ENCODE assay signal across 8 mouse cellular contexts in the genomic region with DNA sequence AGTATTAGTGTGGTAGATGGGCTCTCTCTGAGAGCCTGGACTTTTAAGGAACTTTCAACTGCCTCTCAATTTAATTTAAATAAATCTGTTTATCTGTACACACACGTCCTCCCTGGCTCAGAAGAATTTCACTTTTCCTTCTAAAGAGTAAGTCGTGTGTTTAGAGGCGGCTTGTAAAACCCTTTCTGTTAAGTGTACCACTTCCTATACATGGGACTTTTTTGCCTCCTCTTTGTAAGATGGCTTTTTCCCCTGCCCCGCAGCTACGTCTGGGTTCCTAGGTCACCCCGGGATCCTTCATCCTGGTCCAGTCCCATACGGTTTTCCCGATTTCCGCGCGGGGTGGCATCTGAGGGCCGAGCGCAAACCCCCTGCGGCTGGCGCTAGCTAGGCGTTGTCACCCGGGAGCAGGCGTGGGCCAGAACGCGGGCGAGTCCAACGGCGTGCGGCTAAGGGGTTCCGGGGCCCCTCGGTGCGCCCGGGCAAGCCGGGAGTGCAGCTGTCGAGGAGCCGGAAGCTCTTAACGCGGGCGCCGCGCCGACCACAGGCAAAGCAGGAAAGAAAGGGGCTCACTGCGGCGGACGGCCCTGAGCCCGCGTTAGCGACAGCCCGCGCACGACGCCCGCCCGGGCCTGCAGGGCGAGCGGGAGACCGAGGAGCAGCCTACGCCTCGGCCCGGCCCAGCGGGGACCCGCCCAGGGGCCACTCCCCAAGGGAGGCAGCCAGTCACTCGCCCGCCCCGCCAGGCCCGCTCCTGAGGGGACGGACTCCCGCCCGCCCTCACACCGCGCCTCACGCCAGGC. TPM values are rescaled to one million over a fixed set of nuclear protein-coding genes. Genes with fewer than 3 reads are reported as not detected.
DNase-seq lines count a peak whose midpoint lies in the region; ATAC-seq and TF ChIP-seq lines count a peak whose summit lies in the region.

No protein-coding gene starts in this region.

- peaks cover 8% of the 10 kb centered on the region for H3K36me3 ChIP-seq in hindbrain, embryonic 16.5 days (ENCODE audit: control insufficient read depth, insufficient read depth, low read length)

- TF ChIP-seq CTCF in left cerebral cortex, adult 2 months (IDR thresholded peaks at IDR 0.05) = no peak

- peak overlapping the region; percentile 99 for H3K27ac ChIP-seq in hindbrain, embryonic 16.5 days (ENCODE audit: low read depth, low read length)
- peak overlapping the region; percentile 95 for H3K27ac ChIP-seq in left cerebral cortex, adult 2 months

- peak overlapping the region; percentile 96 for H3K9ac ChIP-seq in hindbrain, embryonic 16.5 days (ENCODE audit: low read depth, low read length)

- H3K4me2 ChIP-seq in hindbrain, embryonic 16.5 days (ENCODE audit: low read length) = peak overlapping the region; percentile 66

- peak; percentile 94 for ATAC-seq in hindbrain, embryonic 16.5 days
- peak; percentile 93 for ATAC-seq in megakaryocyte, adult 5-6 weeks (ENCODE audit: poor library complexity, severe bottlenecking)

- no peaks in the 10 kb centered on the region for H3K9me3 ChIP-seq in hindbrain, embryonic 16.5 days (ENCODE audit: control insufficient read depth, low read length)

- peak overlapping the region; percentile 95 for H3K4me3 ChIP-seq in hindbrain, embryonic 16.5 days (ENCODE audit: low read length)
- peak overlapping the region; percentile 70 for H3K4me3 ChIP-seq in left cerebral cortex, adult 2 months

- H3K27me3 ChIP-seq in hindbrain, embryonic 16.5 days (replicated peaks; ENCODE audit: control insufficient read depth, insufficient read depth, low read length) = no peaks in the 10 kb centered on the region

- intact Hi-C loops in left cerebral cortex, adult 2 months (cut with DNase I) = loop anchor here (5.0 kb wide), 1 partner anchor 143 kb away; no protein-coding TSS in a partner anchor

- peaks cover 14% of the 10 kb centered on the region for H3K4me1 ChIP-seq in hindbrain, embryonic 16.5 days (ENCODE audit: control insufficient read depth, insufficient read depth, low read depth, low read length)

- under 1% methylated on average over 52 of the region's 67 CpGs for WGBS in hindbrain, embryonic 16.5 days

- DNase-seq in T-cell, adult 2 months (ENCODE audit: low spot score) = peak; percentile 82
- DNase-seq in cerebellum, postnatal 36 days = peak; percentile 73 to 76
- DNase-seq in frontal cortex, postnatal 36 days (ENCODE audit: low spot score in 2 of 2) = peak; percentile 79 to 86
- peak; percentile 84 to 85 for DNase-seq in left cerebral cortex, adult 2 months (ENCODE audit: extremely low spot score in 1 of 2, low spot score in 2 of 2)
- DNase-seq in right cerebral cortex, adult 2 months (ENCODE audit: low spot score in 2 of 2) = peak; percentile 76 to 79
- DNase-seq in urinary bladder, postnatal 14 days (ENCODE audit: low spot score) = peak; percentile 94

RNA-seq across cellular contexts. Expression of gene Ppp3cb, which starts 0.6 kb away (rescaled TPM):
- polyA plus RNA-seq in hindbrain, embryonic 16.5 days (2015; fragmentation: Nextera tagmentation; extraction: Ambion mirVana) = 67.1 and 87.0 TPM in 2 replicates
- total RNA-seq in left cerebral cortex, adult 2 months (2021) = 100 to 1,000 TPM; 267 to 280 TPM
- total RNA-seq in megakaryocyte, adult 5-6 weeks (2015) = 142 and 144 TPM in 2 replicates
- total RNA-seq in megakaryocyte, adult 5-6 weeks (2017) = 64.6 and 86.8 TPM in 2 replicates

RNA-seq across cellular contexts. Expression of gene Mss51, which starts 49.0 kb away (rescaled TPM):
- 0.30 and 0.41 TPM in 2 replicates for polyA plus RNA-seq in hindbrain, embryonic 16.5 days (2015; fragmentation: Nextera tagmentation; extraction: Ambion mirVana)
- total RNA-seq in left cerebral cortex, adult 2 months (2021) = 1 to 10 TPM in 1 of 2 experiments, under 1 TPM in 1; 0.97 to 1.2 TPM
- 1.2 and 3.2 TPM in 2 replicates for total RNA-seq in megakaryocyte, adult 5-6 weeks (2015)
- total RNA-seq in megakaryocyte, adult 5-6 weeks (2017) = 0.51 and 0.85 TPM in 2 replicates

Comparison
In these comparisons a context has a peak if more than half of its experiments do, and no peak if none do; other contexts are left out.
1. Peak in every context shown above with its lines: DNase-seq, ATAC-seq, H3K4me3 ChIP-seq and H3K27ac ChIP-seq.